15 mouse cellular contexts compared by ENCODE assay signal in the genomic region with DNA sequence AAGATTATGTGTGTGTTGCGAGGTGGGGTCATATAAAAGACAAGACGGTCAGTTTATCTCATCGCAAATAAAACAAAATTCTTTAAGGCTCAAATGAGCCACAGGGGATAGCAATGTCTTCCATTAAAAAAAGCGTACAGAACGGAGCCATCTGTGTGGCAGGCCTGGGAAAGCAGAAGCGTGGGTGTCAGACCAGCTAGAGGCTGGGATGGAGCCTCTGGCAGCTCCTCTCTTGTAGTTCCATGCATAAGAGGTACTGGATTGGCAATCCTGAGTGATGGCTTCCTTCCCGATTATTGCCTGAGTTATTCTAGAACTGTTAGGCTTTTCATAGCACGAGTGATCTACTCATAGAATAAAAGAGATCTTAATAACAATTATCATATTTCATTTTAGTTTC.
A peak's percentile ranks its signal among the peaks of the same experiment; 100 is the strongest.
DNase-seq lines count a peak whose midpoint lies in the region; ATAC-seq and TF ChIP-seq lines count a peak whose summit lies in the region.
"Had no signal": no experiment of that assay in that cellular context is flagged by ENCODE, and none has a peak within 500 bp of the region (broad histone marks: within the 10 kb centered on the region; RNA-seq: fewer than 3 reads in every experiment).

No protein-coding gene starts in this region.

- peak; percentile 22 for DNase-seq in cerebellum, adult 11 months
- DNase-seq in cerebellum, postnatal 10 days: peak; percentile 47 to 59
- peak; percentile 78 to 83 for DNase-seq in layer of hippocampus, adult 8-10 months (ENCODE audit: low spot score in 2 of 2)
- peak; percentile 57 to 89 for DNase-seq in left cerebral cortex, postnatal 25 days (ENCODE audit: low spot score in 2 of 2)
- no peak for DNase-seq in gastrocnemius, adult 8-10 months (ENCODE audit: low spot score in 2 of 2)
- no peak for DNase-seq in embryo, embryonic 11 days
- DNase-seq in liver, embryonic 11.5 days (ENCODE audit: low spot score): no peak
- no peak for DNase-seq in hindbrain, postnatal 0 days (ENCODE audit: low spot score)
- DNase-seq: adrenal gland, adult 2 months; retina, postnatal 1 day had no signal

- H3K27me3 ChIP-seq in liver, embryonic 11.5 days (replicated peaks; ENCODE audit: control insufficient read depth, insufficient read depth, low read length): no peaks in the 10 kb centered on the region
- no peaks in the 10 kb centered on the region for H3K27me3 ChIP-seq in hindbrain, postnatal 0 days (ENCODE audit: insufficient read depth, low read length)
- H3K27me3 ChIP-seq: limb, embryonic 15.5 days; Patski had no signal

- H3K36me3 ChIP-seq in liver, embryonic 11.5 days (ENCODE audit: control insufficient read depth, insufficient read depth, low read length): no peaks in the 10 kb centered on the region
- H3K36me3 ChIP-seq in hindbrain, postnatal 0 days (ENCODE audit: insufficient read depth, low read length): no peaks in the 10 kb centered on the region
- H3K36me3 ChIP-seq: limb, embryonic 15.5 days; midbrain, embryonic 10.5 days had no signal

- no peaks in the 10 kb centered on the region for H3K9me3 ChIP-seq in liver, embryonic 11.5 days (ENCODE audit: control insufficient read depth, low read length)
- no peaks in the 10 kb centered on the region for H3K9me3 ChIP-seq in hindbrain, postnatal 0 days (ENCODE audit: low read length)
- H3K9me3 ChIP-seq: limb, embryonic 15.5 days; midbrain, embryonic 10.5 days had no signal

- no peak overlapping the region for H3K9ac ChIP-seq in liver, embryonic 11.5 days (ENCODE audit: low read depth, low read length)
- H3K9ac ChIP-seq in hindbrain, postnatal 0 days (replicated peaks; ENCODE audit: low read length): no peak overlapping the region
- H3K9ac ChIP-seq: limb, embryonic 15.5 days had no signal

- no peak for TF ChIP-seq CTCF in hindbrain, postnatal 0 days (IDR thresholded peaks at IDR 0.05; ENCODE audit: low read depth)

- intact Hi-C loops in left cerebral cortex, postnatal 25 days (cut with DNase I): no loop called here

- no peak for ATAC-seq in liver, embryonic 11.5 days (replicated peaks; ENCODE audit: low FRiP score)
- ATAC-seq in hindbrain, postnatal 0 days: no peak
- ATAC-seq: CD4-positive, CD25-positive, alpha-beta regulatory T cell, adult 4 months; Patski had no signal

- no peak overlapping the region for H3K27ac ChIP-seq in liver, embryonic 11.5 days (ENCODE audit: low read depth, low read length)
- no peak overlapping the region for H3K27ac ChIP-seq in hindbrain, postnatal 0 days
- H3K27ac ChIP-seq: kidney, postnatal 0 days; limb, embryonic 15.5 days; midbrain, embryonic 10.5 days had no signal

- H3K4me2 ChIP-seq in liver, embryonic 11.5 days: no peak overlapping the region
- no peak overlapping the region for H3K4me2 ChIP-seq in hindbrain, postnatal 0 days (ENCODE audit: low read depth, low read length)
- H3K4me2 ChIP-seq: limb, embryonic 15.5 days had no signal

- H3K4me3 ChIP-seq in liver, embryonic 11.5 days (ENCODE audit: low read depth, low read length): no peak overlapping the region
- H3K4me3 ChIP-seq in hindbrain, postnatal 0 days (ENCODE audit: low read length): no peak overlapping the region
- H3K4me3 ChIP-seq: limb, embryonic 15.5 days; midbrain, embryonic 10.5 days had no signal

- WGBS in liver, embryonic 11.5 days: 80% methylated on average over 8 of the region's 8 CpGs
- WGBS in hindbrain, postnatal 0 days: 86% methylated on average over 8 of the region's 8 CpGs

- no peaks in the 10 kb centered on the region for H3K4me1 ChIP-seq in liver, embryonic 11.5 days (replicated peaks; ENCODE audit: control insufficient read depth, insufficient read depth, low read length)
- H3K4me1 ChIP-seq in hindbrain, postnatal 0 days (ENCODE audit: insufficient read depth, low read length): no peaks in the 10 kb centered on the region
- H3K4me1 ChIP-seq: limb, embryonic 15.5 days had no signal

Comparison
In these comparisons a context has a peak if more than half of its experiments do, and no peak if none do; other contexts are left out.
1. DNase-seq: peak in cerebellum, adult 11 months (single experiment), cerebellum, postnatal 10 days (2 of 2), layer of hippocampus, adult 8-10 months (2 of 2) and left cerebral cortex, postnatal 25 days (2 of 2); none in gastrocnemius, adult 8-10 months (0 of 2), embryo, embryonic 11 days (single experiment), liver, embryonic 11.5 days (single experiment) and hindbrain, postnatal 0 days (single experiment).